Mouse (Mus musculus) heart, adult 9 months (tissue): ENCODE measurements around the gene Nif3l1.
A peak's percentile ranks its signal among the peaks of the same experiment; 100 is the strongest.

Experiments
- DNase-seq, 2 experiments: peaks; one replicate each; pipeline ENCODE4 v3.0.0; 2022; ENCODE audit warnings: low spot score in 2 of 2

Gene Nif3l1

DNA sequence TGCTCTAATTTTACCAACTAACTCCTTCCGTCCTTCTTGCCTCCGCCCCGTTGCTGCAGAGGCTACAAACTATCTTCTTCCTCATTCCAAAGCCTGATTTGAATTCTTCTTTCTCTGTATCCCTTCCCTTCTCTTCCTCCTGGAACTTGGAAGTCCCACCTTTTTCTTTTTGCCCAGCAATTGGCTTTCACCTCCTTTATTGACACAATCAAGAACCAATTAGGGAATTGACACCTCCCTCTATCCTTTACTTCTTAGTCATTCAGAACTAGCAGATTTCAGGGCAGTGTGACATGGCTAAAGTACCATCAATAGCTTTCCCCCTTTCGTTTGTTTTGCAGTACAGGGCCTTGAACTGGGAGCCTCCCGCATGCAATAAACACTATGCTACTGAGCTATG, 13.2 kb downstream of the Nif3l1 start:
- no peak for DNase-seq

- DNase-seq: no peak
Measured at GRCm38 (mm10) chr1:58458867-58459266, 13.9 kb downstream of the Nif3l1 start.

- DNase-seq: no peak
Measured at GRCm38 (mm10) chr1:58460566-58460965, 15.6 kb downstream of the Nif3l1 start.

- DNase-seq: no peak
Measured at GRCm38 (mm10) chr1:58463935-58464334, 19.0 kb downstream of the Nif3l1 start.

DNA sequence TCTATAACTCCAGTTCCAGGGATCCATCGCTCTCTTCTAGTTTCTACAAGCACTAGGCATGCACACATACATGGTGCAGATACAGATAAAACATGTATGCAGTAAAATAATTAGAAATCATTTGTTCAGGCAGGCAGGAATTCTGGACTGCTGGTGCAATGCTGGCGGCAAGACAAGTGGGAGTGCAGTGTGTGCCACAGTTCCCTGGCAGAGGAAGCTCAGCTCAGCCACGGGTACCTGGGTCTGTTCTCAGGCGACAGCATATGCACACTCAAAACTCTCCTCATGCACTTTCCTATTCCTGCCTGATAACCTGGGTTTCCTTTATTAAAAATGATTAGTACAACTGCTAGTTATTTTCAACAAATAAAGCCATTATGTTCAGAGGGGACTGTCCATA, 20.1 kb downstream of the Nif3l1 start:
- DNase-seq: no peak

DNA sequence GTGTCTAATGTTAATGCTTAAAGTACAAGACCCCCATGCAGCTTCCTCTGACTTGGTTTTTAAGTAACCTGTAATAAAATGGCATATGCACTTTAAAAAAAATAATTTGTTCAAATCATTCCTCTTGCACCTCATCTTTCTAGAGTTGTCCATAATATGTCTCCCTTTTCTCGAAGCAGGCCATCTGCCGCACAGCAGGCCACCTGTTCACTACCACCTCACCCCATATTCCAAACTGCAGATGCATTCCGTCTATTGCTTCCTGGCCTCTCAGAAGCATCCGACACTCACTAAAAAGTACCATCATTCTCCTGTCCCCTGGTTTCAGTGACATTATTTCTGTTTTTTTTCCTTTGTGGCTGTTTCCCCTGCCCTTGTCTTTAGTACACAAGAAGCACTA, 20.6 kb downstream of the Nif3l1 start:
- no peak for DNase-seq

- DNase-seq: no peak
Measured at GRCm38 (mm10) chr1:58475662-58476061, 30.7 kb downstream of the Nif3l1 start.

DNA sequence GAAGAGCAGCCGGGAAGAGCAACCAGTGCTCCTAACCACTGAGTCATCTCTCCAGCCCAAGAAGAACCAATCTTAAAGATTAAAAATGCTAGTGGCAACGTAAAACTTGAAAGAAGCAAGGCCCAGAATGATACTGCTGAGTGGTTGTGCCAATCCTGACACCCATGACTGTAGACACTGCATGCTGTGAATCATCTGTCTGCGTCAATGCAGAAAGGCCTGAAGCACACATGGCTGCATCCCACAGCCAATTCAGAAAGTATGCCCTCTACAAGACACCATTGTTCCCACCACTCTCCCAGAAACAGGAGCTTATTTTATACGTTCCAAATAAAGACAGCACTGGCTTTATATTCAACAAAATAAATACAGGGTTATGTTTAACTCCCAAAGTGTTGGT, 37.7 kb downstream of the Nif3l1 start:
- no peak for DNase-seq

DNA sequence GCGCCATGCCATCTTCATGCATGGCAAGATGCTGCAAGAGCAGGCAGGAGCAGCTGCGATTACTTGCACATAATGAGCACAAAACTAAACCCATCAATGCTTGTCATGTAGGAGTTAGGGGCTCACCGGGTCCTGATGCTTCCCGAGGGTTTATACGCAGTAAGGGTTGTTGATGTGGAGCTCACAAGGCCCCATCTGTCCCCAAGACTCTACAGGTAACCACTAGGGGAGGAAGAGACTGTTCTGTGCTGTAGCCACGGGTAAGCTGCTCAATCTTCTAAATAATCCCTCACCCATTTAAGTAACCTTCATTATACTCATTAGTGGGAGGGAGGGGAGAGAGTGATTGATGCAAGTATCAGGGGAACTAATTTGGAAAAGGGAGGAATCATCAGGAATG, 50.7 kb downstream of the Nif3l1 start:
- DNase-seq: no peak

DNA sequence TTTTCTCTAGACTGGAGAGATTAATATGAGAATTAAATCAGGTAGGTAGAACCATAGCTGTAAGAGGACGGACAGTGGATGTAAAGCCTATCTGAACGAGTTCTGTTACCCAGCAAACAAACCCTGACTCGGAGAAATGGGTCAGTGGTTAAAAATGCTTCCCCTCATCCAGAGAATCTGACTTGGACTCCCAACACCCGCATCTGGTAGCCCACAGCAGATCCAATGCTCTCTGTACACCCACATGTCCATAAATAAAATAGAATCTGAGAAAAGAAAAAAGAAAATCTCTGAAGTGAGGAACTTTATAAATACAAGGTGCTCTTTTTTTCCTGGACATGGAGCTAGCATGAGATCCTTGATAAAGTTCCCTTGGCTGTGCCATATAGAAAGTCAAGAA, 52.7 kb downstream of the Nif3l1 start:
- DNase-seq: no peak

DNA sequence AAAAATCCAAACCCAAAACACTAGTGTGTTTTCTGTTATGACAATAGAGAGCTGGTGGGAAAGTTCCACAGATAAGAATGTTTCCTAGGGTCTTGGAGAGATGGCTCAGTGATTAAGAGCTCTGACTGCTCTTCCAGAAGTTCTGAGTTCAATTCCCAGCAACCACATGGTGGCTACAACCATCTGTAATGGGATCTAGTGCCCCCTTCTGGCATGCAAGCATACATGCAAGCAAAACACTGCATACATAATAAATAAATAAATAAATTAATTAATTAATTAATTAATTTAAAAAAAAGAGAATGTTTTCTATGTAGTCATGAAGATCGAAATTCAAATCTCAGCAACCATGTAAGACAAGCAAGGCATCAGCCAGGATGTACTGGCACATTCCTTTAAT, 53.8 kb downstream of the Nif3l1 start:
- no peak for DNase-seq

DNA sequence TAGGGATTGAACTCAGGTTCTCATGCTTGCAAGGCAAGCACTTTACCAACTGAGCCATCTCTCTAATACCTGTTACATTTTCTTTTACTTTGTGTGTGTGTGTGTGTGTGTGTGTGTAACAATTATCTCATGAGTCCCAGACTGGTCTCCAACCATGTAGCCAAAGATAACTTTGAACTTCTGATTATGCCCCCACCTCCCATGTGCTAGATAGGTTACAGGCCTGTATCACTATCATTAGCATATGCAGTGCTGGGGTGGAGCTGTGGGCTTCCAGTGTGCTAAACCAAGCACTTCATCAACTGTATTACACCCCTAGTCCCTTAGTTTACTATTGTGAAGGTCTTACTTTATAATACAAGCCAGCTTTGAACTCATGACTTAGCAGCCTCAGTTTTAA, 58.2 kb downstream of the Nif3l1 start:
- DNase-seq: no peak

- no peak for DNase-seq
Measured at GRCm38 (mm10) chr1:58503793-58504370, 58.9 kb downstream of the Nif3l1 start.

DNA sequence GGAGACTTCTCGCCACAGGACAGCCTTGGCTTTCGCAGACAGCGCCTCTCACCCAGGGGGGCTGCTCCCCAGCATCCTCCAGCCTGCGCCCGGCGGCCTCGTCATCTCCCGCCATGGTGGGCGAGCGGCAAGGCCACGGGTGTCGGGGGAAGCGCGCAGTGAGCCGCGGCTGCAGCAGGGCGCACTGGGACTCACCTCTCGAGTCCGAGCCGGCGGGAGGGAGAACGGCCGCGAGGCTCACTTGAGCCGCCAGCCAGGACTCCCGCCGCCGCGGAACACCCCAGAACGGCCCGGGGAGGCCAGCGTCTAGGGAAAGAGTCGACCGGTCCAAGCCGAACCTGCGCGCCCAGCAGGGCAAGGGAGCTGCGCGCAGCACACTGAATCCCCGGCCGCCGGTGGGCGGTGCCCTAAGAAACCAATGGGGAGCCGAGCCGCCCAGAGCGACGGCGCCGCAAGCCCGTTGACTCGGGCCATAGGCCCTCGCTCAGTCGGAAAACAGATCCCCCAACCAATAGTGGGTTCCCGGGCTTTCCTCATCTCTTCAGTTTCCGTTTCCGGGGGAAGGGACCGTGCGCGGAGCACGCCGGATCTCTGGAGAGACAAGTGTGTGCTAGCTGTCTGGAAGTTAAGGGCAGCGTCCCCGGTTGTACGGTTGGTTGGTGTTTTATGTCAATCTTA, 59.8 kb downstream of the Nif3l1 start, which contains the start of gene Orc2:
Gene Orc2 (minus strand): TSS at position 533 of the 678 bp plus-strand sequence.
- DNase-seq: peak; percentile 91 to 93

DNA sequence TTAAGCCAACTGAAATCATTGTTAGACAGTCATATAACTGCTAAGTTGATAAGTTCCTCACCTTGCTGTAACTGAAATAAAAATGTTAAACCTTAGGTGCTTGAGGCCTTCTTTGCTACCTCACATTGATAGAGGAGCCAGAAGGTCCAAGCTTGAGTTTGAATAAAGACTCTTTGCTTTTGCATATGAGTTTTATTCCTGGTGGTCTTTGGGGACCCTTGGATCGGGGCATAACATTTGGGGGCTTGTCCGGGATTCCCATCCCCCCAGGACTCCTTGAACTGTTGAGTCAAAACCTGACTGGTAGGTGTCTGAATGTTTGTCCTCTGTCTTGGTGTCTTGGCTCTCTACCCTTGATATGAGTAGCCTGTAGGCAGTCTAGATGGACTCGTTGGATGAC, 62.3 kb downstream of the Nif3l1 start:
- no peak for DNase-seq
